Mouse (Mus musculus) MEL (cell line): ENCODE measurements around the gene Rdh5. TPM values are rescaled to one million over a fixed set of nuclear protein-coding genes. Genes with fewer than 3 reads are reported as not detected.

Source experiments
- DNase-seq: peaks from one replicate; pipeline ENCODE4 v3.0.0; 2011; ENCODE audit warnings: low read depth, low spot score
- H3K27ac ChIP-seq: 2 replicates; pipeline ENCODE4 v1.5.1; 2012; ENCODE audit warnings: low read depth, mild to moderate bottlenecking, control low read depth, low read length, moderate library complexity; ENCODE audit not compliant: control insufficient read depth
- H3K27me3 ChIP-seq, 2 experiments: fragments of 150-350 bp in 1 of 2; sonication (generic) in 1 of 2; 2 replicates each; pipeline ENCODE4 v1.6.1; 2012; ENCODE audit warnings: low read length in 2 of 2, mild to moderate bottlenecking in 2 of 2, improper control_type of control experiment in 1 of 2, moderate library complexity in 1 of 2; ENCODE audit not compliant: insufficient read depth in 2 of 2, control insufficient read depth in 1 of 2
- H3K36me3 ChIP-seq, 2 experiments: 2 replicates each; pipeline ENCODE4 v1.6.1; 2012 to 2014; ENCODE audit warnings: low read length in 2 of 2, improper control_type of control experiment in 1 of 2, inconsistent platforms in 1 of 2, mild to moderate bottlenecking in 1 of 2; ENCODE audit not compliant: insufficient read depth in 2 of 2, control insufficient read depth in 1 of 2
- H3K4me1 ChIP-seq, 2 experiments: fragments of 150-350 bp in 1 of 2; sonication (generic) in 1 of 2; 2 replicates each; pipeline ENCODE4 v1.6.1; 2012; ENCODE audit warnings: low read length in 2 of 2, improper control_type of control experiment in 1 of 2, mild to moderate bottlenecking in 1 of 2; ENCODE audit not compliant: insufficient read depth in 2 of 2, control insufficient read depth in 1 of 2
- H3K4me3 ChIP-seq, 2 experiments: fragments of 150-350 bp in 1 of 2; sonication (generic) in 1 of 2; 2 replicates each; pipeline ENCODE4 v1.5.1; 2012; ENCODE audit warnings: low read depth in 2 of 2, low read length in 2 of 2, mild to moderate bottlenecking in 2 of 2, moderate library complexity in 2 of 2, control low read depth in 1 of 2, improper control_type of control experiment in 1 of 2; ENCODE audit not compliant: control insufficient read depth in 1 of 2, insufficient read depth in 1 of 2
- H3K79me2 ChIP-seq: 2 replicates; pipeline ENCODE4 v1.6.1; 2012; ENCODE audit warnings: mild to moderate bottlenecking, low read length, moderate library complexity; ENCODE audit not compliant: control insufficient read depth, poor library complexity, insufficient read depth
- H3K9ac ChIP-seq: 2 replicates; pipeline ENCODE4 v1.6.1; 2012; ENCODE audit warnings: low read depth, mild to moderate bottlenecking, control low read depth, low read length, moderate library complexity; ENCODE audit not compliant: control insufficient read depth, poor library complexity, severe bottlenecking
- H3K9me3 ChIP-seq: fragments of 150-350 bp; sonication (generic); replicated peaks from 2 replicates; pipeline ENCODE4 v1.6.1; 2012; ENCODE audit warnings: mild to moderate bottlenecking, low read length, improper control_type of control experiment, moderate library complexity; ENCODE audit not compliant: insufficient read depth
- ELF1 ChIP-seq: IDR thresholded peaks from 2 replicates; pipeline ENCODE4 v1.6.1; 2014; ENCODE audit warnings: low read depth, mild to moderate bottlenecking, inconsistent platforms, low read length, improper control_type of control experiment, moderate library complexity
- EP300 ChIP-seq, 2 experiments: IDR thresholded peaks; 2 replicates each; pipeline ENCODE4 v1.6.1; 2011; ENCODE audit warnings: improper control_type of control experiment in 2 of 2, low read length in 2 of 2, low read depth in 1 of 2, mild to moderate bottlenecking in 1 of 2
- JUND ChIP-seq: IDR thresholded peaks from 2 replicates; pipeline ENCODE4 v1.6.1; 2011; ENCODE audit warnings: low read depth, mild to moderate bottlenecking, improper control_type of control experiment, low read length
- MAZ ChIP-seq: IDR thresholded peaks from 2 replicates; pipeline ENCODE4 v1.6.1; 2012; ENCODE audit warnings: low read depth, mild to moderate bottlenecking, inconsistent platforms, low read length, improper control_type of control experiment
- MEF2A ChIP-seq: IDR thresholded peaks from 2 replicates; pipeline ENCODE4 v1.6.1; 2014; ENCODE audit warnings: low read depth, mild to moderate bottlenecking, inconsistent platforms, low read length, improper control_type of control experiment; ENCODE audit not compliant: poor library complexity, insufficient replicate concordance, severe bottlenecking; ENCODE audit errors: extremely low read depth
- MXI1 ChIP-seq: IDR thresholded peaks from 2 replicates; pipeline ENCODE4 v1.6.1; 2011; ENCODE audit warnings: mild to moderate bottlenecking, low read depth, low read length, improper control_type of control experiment
- MYB ChIP-seq: IDR thresholded peaks from 2 replicates; pipeline ENCODE4 v1.6.1; 2011; ENCODE audit warnings: mild to moderate bottlenecking, low read depth, low read length, improper control_type of control experiment
- SMC3 ChIP-seq: IDR thresholded peaks from 2 replicates; pipeline ENCODE4 v1.6.1; 2011; ENCODE audit warnings: low read depth, low read length, improper control_type of control experiment
- TAL1 ChIP-seq: IDR thresholded peaks from 2 replicates; pipeline ENCODE4 v1.6.1; 2012; ENCODE audit warnings: mild to moderate bottlenecking, inconsistent platforms, low read length, moderate library complexity, mixed read lengths
- USF1 ChIP-seq: IDR thresholded peaks from 2 replicates; pipeline ENCODE4 v1.6.1; 2014; ENCODE audit warnings: low read depth, mild to moderate bottlenecking, inconsistent platforms, low read length, improper control_type of control experiment, moderate library complexity
- USF2 ChIP-seq, 2 experiments: IDR thresholded peaks; 2 replicates each; pipeline ENCODE4 v1.6.1; 2011 to 2012; ENCODE audit warnings: improper control_type of control experiment in 2 of 2, low read length in 2 of 2, borderline replicate concordance in 1 of 2, inconsistent platforms in 1 of 2, low read depth in 1 of 2, mild to moderate bottlenecking in 1 of 2; ENCODE audit not compliant: insufficient read depth in 1 of 2
- ZKSCAN1 ChIP-seq: IDR thresholded peaks from 2 replicates; pipeline ENCODE4 v1.6.1; 2012; ENCODE audit warnings: low read depth, mild to moderate bottlenecking, inconsistent platforms, low read length, improper control_type of control experiment, moderate library complexity
- polyA plus RNA-seq, 2 experiments: library from polyadenylated mRNA; stranded (reverse) in 1 of 2; unstranded in 1 of 2; fragments of >175 nt in 1 of 2; fragments of >200 nt in 1 of 2; gene quantifications; 2 replicates each; pipeline versions ENCODE4 v1.2.1 to v1.2.4; 2012; ENCODE audit warnings: low replicate concordance in 2 of 2, low read depth in 1 of 2; ENCODE audit not compliant: insufficient read length in 2 of 2, insufficient read depth in 1 of 2, missing spikeins in 1 of 2
- total RNA-seq: library from RNA; depleted of rRNA; stranded (reverse); fragments of 300-350 nt; gene quantifications from 2 replicates; pipeline ENCODE4 v1.2.3, GENCODE M21; 2012

Gene Rdh5
- total and polyA plus RNA-seq, 3 experiments: 1.2 to 4.2 TPM; not detected in 1

- TF ChIP-seq USF2 (IDR thresholded peaks at IDR 0.05; ENCODE audit: borderline replicate concordance in 1 of 2, insufficient read depth in 1 of 2, low read depth in 1 of 2, low read length in 2 of 2) (no peak), ZKSCAN1 (no peak), MXI1 (no peak), EP300 (IDR thresholded peaks at IDR 0.05; ENCODE audit: low read depth in 1 of 2, low read length in 2 of 2) (no peak), SMC3 (no peak), USF1 (no peak), MEF2A (no peak)
Measured at GRCm38 (mm10) chr10:128891296-128892094, 31.2 kb downstream of the Rdh5 start, which contains the start of gene Gdf11 (continued).

DNA sequence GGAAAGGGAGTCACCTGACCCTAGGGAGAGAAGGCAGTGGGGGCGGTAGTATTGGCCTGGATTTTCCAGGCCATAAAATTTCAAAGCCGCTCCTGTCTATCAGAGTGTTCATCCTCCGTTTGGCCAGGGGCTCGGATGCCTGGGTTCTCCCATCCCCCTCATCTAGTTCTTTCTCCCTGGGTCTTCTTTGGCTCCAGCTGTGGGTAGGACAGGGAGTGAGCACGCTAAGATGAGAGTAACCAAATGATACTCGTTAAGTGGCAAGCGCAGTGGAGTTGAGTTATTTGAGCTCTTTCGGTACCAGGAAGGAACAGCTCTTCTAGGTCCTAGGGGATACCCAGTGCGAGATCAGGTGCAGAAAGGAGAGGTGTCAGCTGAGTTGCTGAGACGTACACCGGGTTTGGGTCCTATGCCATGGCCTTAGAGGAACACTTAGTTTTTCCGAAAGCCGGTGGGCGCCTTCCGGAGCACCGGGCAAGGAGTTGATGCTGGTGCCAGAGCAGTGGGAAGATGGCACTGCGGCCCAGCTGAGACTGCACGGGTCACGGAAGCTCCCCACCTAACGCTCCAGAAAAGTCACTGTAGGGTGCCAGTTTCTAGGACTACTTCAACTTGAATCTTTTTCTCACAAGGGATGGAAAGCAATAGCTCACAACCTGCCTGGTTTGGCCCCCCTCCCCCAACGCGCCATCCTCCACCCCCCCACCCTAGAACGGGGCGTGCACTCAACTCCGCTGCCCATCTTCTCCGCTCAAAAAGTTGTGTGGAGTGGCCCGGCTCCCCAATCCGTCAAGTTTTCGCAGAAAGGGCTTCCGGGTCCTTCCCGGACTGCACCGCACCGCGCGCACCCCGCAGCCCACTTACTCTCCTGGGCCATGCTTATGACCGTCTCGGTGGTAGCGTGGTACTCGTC is 32.0 kb downstream of the Rdh5 start:
- Histone ChIP-seq H3K4me3 (peak overlapping the region; percentile 89 to 95), H3K27ac (no peak overlapping the region), H3K9ac (peak overlapping the region; percentile 83), H3K4me1 (peaks cover 0 to 16% of the 10 kb centered on the region in 2 experiments; a peak in 3 of 4 replicates), H3K79me2 (peaks cover 3% of the 10 kb centered on the region; the same call in 1 of the 2 replicates), H3K9me3 (no peaks in the 10 kb centered on the region), H3K36me3 (peaks cover 0 to 7% of the 10 kb centered on the region in 2 experiments; a peak in 2 of 4 replicates), H3K27me3 (no peaks in the 10 kb centered on the region)
- peak; percentile 34; the same call in 1 of the 2 replicates for TF ChIP-seq ELF1
- no peak for TF ChIP-seq MYB
- no peak for TF ChIP-seq TAL1
- 0 out of 2 replicates have a peak, but pooled peaks have one; percentile 18 for TF ChIP-seq MXI1
- peak; percentile 45; the same call in 1 of the 2 replicates for TF ChIP-seq MAZ
- 0 out of 2 replicates have a peak, but pooled peaks have one; percentile 18 for TF ChIP-seq USF1
- no peak for DNase-seq

GRCm38 (mm10) chr10:128889846-128890245 is 32.8 kb downstream of the Rdh5 start:
- TF ChIP-seq USF1 (no peak), JUND (peak; percentile 65; the same call in 1 of the 2 replicates)
- TF ChIP-seq, all 39 proteins: peak for 1
- Histone ChIP-seq H3K27me3 (no peaks in the 10 kb centered on the region), H3K79me2 (peaks cover 3% of the 10 kb centered on the region; the same call in 1 of the 2 replicates), H3K4me1 (peaks cover 0 to 11% of the 10 kb centered on the region in 2 experiments; a peak in 3 of 4 replicates), H3K27ac (no peak overlapping the region), H3K9ac (no peak overlapping the region), H3K9me3 (no peaks in the 10 kb centered on the region), H3K36me3 (peaks cover 0 to 5% of the 10 kb centered on the region in 2 experiments; a peak in 3 of 4 replicates), H3K4me3 (no peak overlapping the region)
- no peak for DNase-seq
